Mouse (Mus musculus) gastrocnemius, adult 2 months (tissue): Measurements from ENCODE around the gene Macrod2. TPM values are rescaled to one million over a fixed set of nuclear protein-coding genes. Genes with fewer than 3 reads are reported as not detected.
"Not testable (repeated sequence)": the region's sequence is repeated elsewhere in the genome, so short reads cannot be mapped to it uniquely, and the experiment has no call there.

ENCODE experiments used
- DNase-seq: peaks from one replicate; pipeline ENCODE4 v3.0.0; 2022
- H3K27ac ChIP-seq: fragments of 200-600 bp; 2 replicates; pipeline ENCODE4 v1.8.1; 2022; ENCODE audit warnings: mild to moderate bottlenecking
- H3K4me3 ChIP-seq: fragments of 200-600 bp; 2 replicates; pipeline ENCODE4 v1.8.1; 2022; ENCODE audit warnings: mild to moderate bottlenecking, moderate library complexity
- CTCF ChIP-seq: fragments of 200-600 bp; IDR thresholded peaks from 2 replicates; pipeline ENCODE4 v1.8.1; 2022; ENCODE audit warnings: antibody characterized with exemption, mild to moderate bottlenecking, moderate library complexity
- intact Hi-C: fragments of 180-260 bp; cut with DNase I; formaldehyde crosslinking; loops from one replicate; pipeline ENCODE4 v1.15.1; 2025
- total RNA-seq, 2 experiments: library from RNA; stranded (reverse); gene quantifications; 2 replicates each; pipeline ENCODE4 v1.2.3; 2021

Macrod2 gene
- total RNA-seq, 2 experiments from 2014 or later = 16.4 to 19.3 TPM

GRCm38 (mm10) chr2:140676728-140677127 is 281.6 kb downstream of the Macrod2 start:
- intact Hi-C loops = no loop called here
- no peak for TF ChIP-seq CTCF
- H3K4me3 ChIP-seq = no peak overlapping the region
- no peak for DNase-seq
- H3K27ac ChIP-seq = no peak overlapping the region

DNA sequence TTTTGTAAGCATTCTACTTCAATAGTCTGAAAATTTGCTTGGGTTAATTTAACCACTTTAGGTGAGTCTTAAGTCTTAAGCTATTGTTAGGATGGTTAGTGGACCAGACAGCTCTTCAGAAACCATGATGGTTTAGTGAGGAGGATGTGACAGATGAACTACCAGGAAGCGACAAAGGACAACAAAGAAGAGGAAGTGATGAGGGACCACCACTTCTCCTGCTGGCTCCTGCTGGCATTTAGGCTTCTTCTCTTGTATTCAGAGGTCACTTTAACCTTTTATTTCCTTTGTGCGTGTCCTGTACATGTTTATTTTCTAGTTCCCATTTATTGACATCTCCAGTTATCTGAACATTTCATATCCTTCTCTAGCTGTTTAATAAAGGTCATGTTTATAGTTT is 295.8 kb downstream of the Macrod2 start:
- H3K27ac ChIP-seq = no peak overlapping the region
- intact Hi-C loops = no loop called here
- no peak for TF ChIP-seq CTCF
- H3K4me3 ChIP-seq = no peak overlapping the region
- no peak for DNase-seq

- TF ChIP-seq CTCF = no peak
- intact Hi-C loops = no loop called here
- H3K27ac ChIP-seq = no peak overlapping the region
- no peak overlapping the region for H3K4me3 ChIP-seq
- DNase-seq = no peak
Observed at GRCm38 (mm10) chr2:140691403-140691802, 296.3 kb downstream of the Macrod2 start.

GRCm38 (mm10) chr2:140692461-140692860 is 297.4 kb downstream of the Macrod2 start:
- no peak for TF ChIP-seq CTCF
- Histone ChIP-seq H3K4me3 (no peak overlapping the region), H3K27ac (no peak overlapping the region)
- intact Hi-C loops = no loop called here
- no peak for DNase-seq

DNA sequence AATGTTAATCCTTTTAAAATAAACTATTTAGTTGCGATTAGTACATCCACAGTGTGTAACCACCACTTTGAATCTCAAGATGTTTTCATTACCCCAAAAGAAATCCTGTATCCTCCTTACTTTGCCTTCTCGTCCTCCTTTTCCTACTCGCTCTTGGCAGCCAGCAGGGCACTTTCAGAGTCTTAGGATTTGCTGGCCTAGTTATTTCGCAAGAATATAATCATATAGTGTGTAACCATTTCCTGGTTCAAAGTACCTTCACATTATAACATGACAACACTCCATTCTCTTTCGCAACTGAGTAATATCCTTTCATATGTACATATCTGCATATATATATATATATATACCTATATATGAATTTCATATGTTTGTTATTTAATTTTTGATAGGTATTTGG is 298.7 kb downstream of the Macrod2 start:
- intact Hi-C loops = no loop called here
- no peak for TF ChIP-seq CTCF
- Histone ChIP-seq H3K4me3 (no peak overlapping the region), H3K27ac (no peak overlapping the region)
- DNase-seq = no peak

GRCm38 (mm10) chr2:140698585-140698984 is 303.5 kb downstream of the Macrod2 start:
- no peak for TF ChIP-seq CTCF
- intact Hi-C loops = no loop called here
- no peak overlapping the region for H3K27ac ChIP-seq
- no peak overlapping the region for H3K4me3 ChIP-seq
- DNase-seq = no peak

DNA sequence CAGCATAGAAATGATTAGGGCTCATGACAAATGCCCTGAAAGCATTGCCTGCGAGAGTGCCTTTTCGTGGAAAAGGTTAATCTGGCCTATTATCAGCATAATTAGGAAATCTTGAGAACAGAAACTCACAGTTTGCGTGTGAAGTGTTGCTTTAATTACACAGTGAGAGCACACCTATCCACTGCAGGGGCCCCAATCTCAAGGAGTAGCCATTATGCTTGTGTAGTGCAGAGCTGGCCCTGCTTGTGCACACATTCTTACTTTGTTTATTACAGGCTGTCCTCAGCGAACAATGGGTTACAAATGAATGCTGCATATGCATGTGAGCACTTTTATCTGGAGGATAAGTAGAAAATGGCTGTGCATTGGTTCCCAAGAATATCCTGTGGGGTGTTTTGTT is 308.3 kb downstream of the Macrod2 start:
- no peak overlapping the region for H3K4me3 ChIP-seq
- DNase-seq = no peak
- intact Hi-C loops = no loop called here
- no peak for TF ChIP-seq CTCF
- H3K27ac ChIP-seq = no peak overlapping the region

- no peak for TF ChIP-seq CTCF
- H3K27ac ChIP-seq = no peak overlapping the region
- intact Hi-C loops = no loop called here
- H3K4me3 ChIP-seq = no peak overlapping the region
- DNase-seq = no peak
Observed at GRCm38 (mm10) chr2:140704146-140704545, 309.0 kb downstream of the Macrod2 start.

DNA sequence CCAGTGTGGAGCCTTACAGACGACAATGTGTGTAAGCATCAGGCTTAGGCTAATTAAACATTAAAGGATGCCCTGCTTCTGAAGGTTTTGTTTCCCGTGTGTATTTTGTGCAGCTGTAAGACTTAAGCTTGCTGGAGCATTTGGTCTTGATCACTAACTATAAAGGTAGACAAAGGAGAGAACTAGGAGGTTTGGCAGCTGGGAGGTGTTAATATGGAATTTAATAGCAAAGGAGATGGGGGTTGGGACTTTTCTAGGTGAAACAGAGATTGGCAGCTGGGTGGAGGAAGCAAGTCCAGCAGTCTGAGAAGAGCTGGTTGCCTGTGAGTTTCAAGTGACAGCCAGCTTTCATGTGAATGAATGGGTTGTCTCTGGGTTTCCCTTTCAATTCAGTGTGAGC is 310.2 kb downstream of the Macrod2 start:
- intact Hi-C loops = no loop called here
- TF ChIP-seq CTCF = no peak
- no peak overlapping the region for H3K4me3 ChIP-seq
- no peak for DNase-seq
- no peak overlapping the region for H3K27ac ChIP-seq

GRCm38 (mm10) chr2:140707550-140707949 is 312.4 kb downstream of the Macrod2 start:
- no peak for TF ChIP-seq CTCF
- Histone ChIP-seq H3K4me3 (no peak overlapping the region), H3K27ac (no peak overlapping the region)
- intact Hi-C loops = no loop called here
- DNase-seq = no peak

DNA sequence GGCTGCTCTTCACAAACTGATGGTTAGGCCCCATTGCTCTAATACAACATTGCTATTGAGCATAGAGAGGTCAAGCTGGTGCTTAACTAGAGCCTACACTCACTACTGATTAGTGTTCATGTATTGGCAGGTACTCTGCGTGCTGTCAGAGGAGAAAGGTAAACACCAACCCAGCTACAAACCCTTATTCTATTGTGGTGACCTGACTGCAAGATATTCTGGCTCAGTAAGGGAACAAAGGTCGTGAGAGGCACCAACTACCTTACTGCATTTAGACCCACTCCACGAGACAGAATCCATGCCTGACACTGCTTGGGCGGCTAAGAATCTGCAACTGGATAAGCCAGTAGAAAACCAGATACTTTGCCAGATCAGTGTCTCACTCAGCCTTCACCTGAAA is 320.7 kb downstream of the Macrod2 start:
- intact Hi-C loops = no loop called here
- Histone ChIP-seq H3K4me3 (no peak overlapping the region), H3K27ac (no peak overlapping the region)
- no peak for DNase-seq
- no peak for TF ChIP-seq CTCF

DNA sequence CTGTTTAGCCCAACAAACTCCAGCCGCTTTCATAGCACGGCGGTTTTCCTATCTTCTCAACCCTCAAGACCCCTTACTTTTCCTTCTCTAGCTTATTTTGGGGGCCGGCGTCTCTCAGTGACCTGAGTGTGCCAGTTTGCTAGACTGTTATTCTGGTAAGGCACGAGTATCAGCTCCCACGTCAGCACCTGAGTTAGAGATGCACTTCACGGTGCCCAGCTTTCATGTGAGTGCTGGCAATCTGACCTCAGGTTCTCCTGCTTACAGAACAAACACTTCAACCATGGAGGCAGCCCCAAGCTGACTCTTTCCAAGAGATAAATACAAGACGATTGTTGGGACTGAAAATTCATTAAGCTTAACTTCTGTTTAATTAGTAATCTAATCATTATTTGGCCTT is 322.3 kb downstream of the Macrod2 start:
- intact Hi-C loops = no loop called here
- DNase-seq = no peak
- TF ChIP-seq CTCF = no peak
- H3K27ac ChIP-seq = no peak overlapping the region
- no peak overlapping the region for H3K4me3 ChIP-seq

GRCm38 (mm10) chr2:140732616-140733183 is 337.6 kb downstream of the Macrod2 start:
- H3K27ac ChIP-seq = no peak overlapping the region
- no peak for TF ChIP-seq CTCF
- no peak for DNase-seq
- intact Hi-C loops = no loop called here
- no peak overlapping the region for H3K4me3 ChIP-seq

GRCm38 (mm10) chr2:140740511-140740910 is 345.4 kb downstream of the Macrod2 start:
- Histone ChIP-seq H3K4me3 (no peak overlapping the region), H3K27ac (no peak overlapping the region)
- no peak for TF ChIP-seq CTCF
- intact Hi-C loops = no loop called here
- DNase-seq = no peak

DNA sequence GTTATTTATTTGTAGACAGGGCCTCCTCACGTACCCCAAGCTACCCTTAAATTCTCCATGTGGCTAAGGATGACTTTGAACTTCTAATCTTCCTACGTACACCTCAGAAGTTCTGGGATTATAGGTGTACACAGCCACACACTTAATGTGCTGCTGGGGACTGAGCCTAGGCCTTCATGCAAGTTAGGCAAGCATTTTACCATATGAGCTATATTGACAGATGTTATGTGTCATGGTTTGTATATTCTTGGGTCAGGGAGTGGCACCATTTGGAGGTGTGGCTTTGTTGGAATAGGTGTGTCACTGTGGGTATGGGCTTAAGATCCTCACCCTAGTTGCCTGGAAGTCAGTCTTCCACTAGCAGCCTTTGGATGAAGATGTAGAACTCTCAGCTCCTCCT is 347.8 kb downstream of the Macrod2 start:
- intact Hi-C loops, H3K4me3 ChIP-seq, DNase-seq, H3K27ac ChIP-seq: not testable (repeated sequence)
